Mouse (Mus musculus): ENCODE measurements around the gene Plekha6. TPM values are rescaled to one million over a fixed set of nuclear protein-coding genes. Genes with fewer than 3 reads are reported as not detected.

Gene Plekha6
- polyA plus RNA-seq, 1 experiment: 0.57 TPM

- Histone ChIP-seq H3K27me3 (replicated peaks) (peaks cover 26% of the 10 kb centered on the region), H3K36me3 (replicated peaks; ENCODE audit: low read length) (no peaks in the 10 kb centered on the region), H3K4me3 (replicated peaks) (no peak overlapping the region), H3K9me3 (peaks cover 21% of the 10 kb centered on the region), H3K4me1 (peaks cover 6% of the 10 kb centered on the region)
- TF ChIP-seq GATA1 (IDR thresholded peaks at IDR 0.05; ENCODE audit: borderline replicate concordance, low read length) (no peak), FLI1 (IDR thresholded peaks at IDR 0.05; ENCODE audit: low read length) (no peak)
These were observed 152.6 kb downstream of the Plekha6 start for GRCm38 (mm10) chr1:133316577-133316976.

GRCm38 (mm10) chr1:133317149-133317548 is 153.1 kb downstream of the Plekha6 start:
- TF ChIP-seq GATA1 (IDR thresholded peaks at IDR 0.05; ENCODE audit: borderline replicate concordance, low read length) (no peak), FLI1 (IDR thresholded peaks at IDR 0.05; ENCODE audit: low read length) (no peak)
- Histone ChIP-seq H3K27me3 (replicated peaks) (peaks cover 25% of the 10 kb centered on the region), H3K4me3 (replicated peaks) (no peak overlapping the region), H3K4me1 (peaks cover under 1% of the 10 kb centered on the region), H3K36me3 (replicated peaks; ENCODE audit: low read length) (no peaks in the 10 kb centered on the region), H3K9me3 (peaks cover 21% of the 10 kb centered on the region)

- Histone ChIP-seq H3K27me3 (replicated peaks) (peaks cover 29% of the 10 kb centered on the region), H3K36me3 (replicated peaks; ENCODE audit: low read length) (no peaks in the 10 kb centered on the region)
- TF ChIP-seq FLI1 (IDR thresholded peaks at IDR 0.05; ENCODE audit: low read length): no peak
- no peak for TF ChIP-seq GATA1 (IDR thresholded peaks at IDR 0.05; ENCODE audit: borderline replicate concordance, low read length)
These were observed 157.4 kb downstream of the Plekha6 start, which contains the start of gene Kiss1 for GRCm38 (mm10) chr1:133321267-133321925. Gene Kiss1 (plus strand): TSS chr1:133321875.

GRCm38 (mm10) chr1:133323333-133323732 is 159.3 kb downstream of the Plekha6 start:
- TF ChIP-seq FLI1 (IDR thresholded peaks at IDR 0.05; ENCODE audit: low read length) (no peak), GATA1 (IDR thresholded peaks at IDR 0.05; ENCODE audit: borderline replicate concordance, low read length) (no peak)
- no peaks in the 10 kb centered on the region for H3K4me1 ChIP-seq
- H3K4me3 ChIP-seq (replicated peaks): no peak overlapping the region
- peaks cover 41% of the 10 kb centered on the region for H3K27me3 ChIP-seq (replicated peaks)
- peaks cover 18% of the 10 kb centered on the region for H3K9me3 ChIP-seq
- no peaks in the 10 kb centered on the region for H3K36me3 ChIP-seq (replicated peaks; ENCODE audit: low read length)

More at GRCm38 (mm10) chr1:133321267-133321925, 157.4 kb downstream of the Plekha6 start, which contains the start of gene Kiss1:
- Histone ChIP-seq H3K4me3 (replicated peaks) (no peak within 1 kb of the TSS), H3K9me3 (peaks cover 21% of the 10 kb centered on the region), H3K4me1 (no peaks in the 10 kb centered on the region)

GRCm38 (mm10) chr1:133325951-133326350 is 161.9 kb downstream of the Plekha6 start:
- TF ChIP-seq GATA1 (IDR thresholded peaks at IDR 0.05; ENCODE audit: borderline replicate concordance, low read length) (no peak), FLI1 (IDR thresholded peaks at IDR 0.05; ENCODE audit: low read length) (no peak)
- no peaks in the 10 kb centered on the region for H3K9me3 ChIP-seq
- no peak overlapping the region for H3K4me3 ChIP-seq (replicated peaks)
- H3K27me3 ChIP-seq (replicated peaks): peaks cover 60% of the 10 kb centered on the region
- H3K36me3 ChIP-seq (replicated peaks; ENCODE audit: low read length): no peaks in the 10 kb centered on the region
- peaks cover 6% of the 10 kb centered on the region; the same call in 1 of the 2 replicates for H3K4me1 ChIP-seq

- Histone ChIP-seq H3K4me3 (replicated peaks) (no peak overlapping the region), H3K4me1 (peaks cover 6% of the 10 kb centered on the region; the same call in 1 of the 2 replicates), H3K36me3 (replicated peaks; ENCODE audit: low read length) (no peaks in the 10 kb centered on the region), H3K9me3 (no peaks in the 10 kb centered on the region), H3K27me3 (replicated peaks) (peaks cover 67% of the 10 kb centered on the region)
- TF ChIP-seq GATA1 (IDR thresholded peaks at IDR 0.05; ENCODE audit: borderline replicate concordance, low read length): no peak
- no peak for TF ChIP-seq FLI1 (IDR thresholded peaks at IDR 0.05; ENCODE audit: low read length)
These were observed 163.1 kb downstream of the Plekha6 start for GRCm38 (mm10) chr1:133327094-133327493.

GRCm38 (mm10) chr1:133328299-133328795 is 164.3 kb downstream of the Plekha6 start:
- Histone ChIP-seq H3K4me3 (replicated peaks) (no peak overlapping the region), H3K9me3 (peaks cover 5% of the 10 kb centered on the region), H3K36me3 (replicated peaks; ENCODE audit: low read length) (no peaks in the 10 kb centered on the region), H3K4me1 (peaks cover 6% of the 10 kb centered on the region; the same call in 1 of the 2 replicates), H3K27me3 (replicated peaks) (peaks cover 70% of the 10 kb centered on the region)
- TF ChIP-seq GATA1 (IDR thresholded peaks at IDR 0.05; ENCODE audit: borderline replicate concordance, low read length) (no peak), FLI1 (IDR thresholded peaks at IDR 0.05; ENCODE audit: low read length) (no peak)

- H3K27me3 ChIP-seq (replicated peaks): peaks cover 66% of the 10 kb centered on the region
- peak overlapping the region; percentile 5 for H3K4me3 ChIP-seq (replicated peaks)
These were observed 165.1 kb downstream of the Plekha6 start for GRCm38 (mm10) chr1:133328896-133329637.

GRCm38 (mm10) chr1:133329638-133329964 is 165.6 kb downstream of the Plekha6 start:
- no peak for TF ChIP-seq FLI1 (IDR thresholded peaks at IDR 0.05; ENCODE audit: low read length)
- TF ChIP-seq GATA1 (IDR thresholded peaks at IDR 0.05; ENCODE audit: borderline replicate concordance, low read length): no peak
- Histone ChIP-seq H3K9me3 (peaks cover 8% of the 10 kb centered on the region), H3K27me3 (replicated peaks) (peaks cover 66% of the 10 kb centered on the region), H3K4me1 (peaks cover 6% of the 10 kb centered on the region; the same call in 1 of the 2 replicates), H3K4me3 (replicated peaks) (no peak overlapping the region), H3K36me3 (replicated peaks; ENCODE audit: low read length) (no peaks in the 10 kb centered on the region)

More at GRCm38 (mm10) chr1:133328896-133329637, 165.1 kb downstream of the Plekha6 start:
- no peaks in the 10 kb centered on the region for H3K36me3 ChIP-seq (replicated peaks; ENCODE audit: low read length)
- no peak for TF ChIP-seq FLI1 (IDR thresholded peaks at IDR 0.05; ENCODE audit: low read length)
- TF ChIP-seq GATA1 (IDR thresholded peaks at IDR 0.05; ENCODE audit: borderline replicate concordance, low read length): no peak
- peaks cover 8% of the 10 kb centered on the region for H3K9me3 ChIP-seq
- H3K4me1 ChIP-seq: peaks cover 6% of the 10 kb centered on the region; the same call in 1 of the 2 replicates
